Mouse (Mus musculus) heart, embryonic 10.5 days (tissue): ENCODE results near the gene Rhbg. TPM values are rescaled to one million over a fixed set of nuclear protein-coding genes. Genes with fewer than 3 reads are reported as not detected.
A peak's percentile ranks its signal among the peaks of the same experiment; 100 is the strongest.

Source experiments
- DNase-seq: peaks from one replicate; pipeline ENCODE4 v3.0.0-alpha.2; 2017; ENCODE audit warnings: low spot score
- H3K27ac ChIP-seq: fragments of 300-500 bp; sonication (generic); 2 replicates; pipeline ENCODE4 v1.5.1; 2016; ENCODE audit warnings: mild to moderate bottlenecking
- H3K27me3 ChIP-seq: fragments of 300-500 bp; sonication (generic); 2 replicates; pipeline ENCODE4 v1.6.1; 2016; ENCODE audit warnings: mild to moderate bottlenecking; ENCODE audit not compliant: poor library complexity, insufficient read depth, severe bottlenecking
- H3K36me3 ChIP-seq: fragments of 300-500 bp; sonication (generic); 2 replicates; pipeline ENCODE4 v1.6.1; 2016; ENCODE audit warnings: mild to moderate bottlenecking, moderate library complexity
- H3K4me1 ChIP-seq: fragments of 300-500 bp; sonication (generic); 2 replicates; pipeline ENCODE4 v1.6.1; 2016; ENCODE audit warnings: mild to moderate bottlenecking
- H3K4me3 ChIP-seq: fragments of 300-500 bp; sonication (generic); 2 replicates; pipeline ENCODE4 v1.5.1; 2016; ENCODE audit warnings: mild to moderate bottlenecking, moderate library complexity
- H3K9me3 ChIP-seq: fragments of 300-500 bp; sonication (generic); 2 replicates; pipeline ENCODE4 v1.6.1; 2016; ENCODE audit warnings: mild to moderate bottlenecking, moderate library complexity
- WGBS: fragments of 180-500 bp; shearing (Covaris S2); methylation state at CpG from one replicate; pipeline ENCODE4 v1.1.7; 2016; 5-methylcytosine and 5-hydroxymethylcytosine counted together
- polyA plus RNA-seq: library from polyadenylated mRNA; unstranded; fragments of >200 nt; fragmentation: Nextera tagmentation; extraction: Ambion mirVana; gene quantifications from 2 replicates; pipeline ENCODE4 v1.2.1, GENCODE M21; 2016

Gene Rhbg
- polyA plus RNA-seq, 1 experiment from 2014 or later, result 8.2 TPM

- DNase-seq, result no peak
- no peaks in the 10 kb centered on the region; the same call in 1 of the 2 replicates for H3K4me1 ChIP-seq
- no peaks in the 10 kb centered on the region for H3K9me3 ChIP-seq
- 3% methylated on average over 15 of the region's 15 CpGs for WGBS
- H3K27me3 ChIP-seq, result peaks cover 100% of the 10 kb centered on the region
- no peak overlapping the region for H3K27ac ChIP-seq
- no peak overlapping the region for H3K4me3 ChIP-seq
- no peaks in the 10 kb centered on the region for H3K36me3 ChIP-seq
Observed at GRCm38 (mm10) chr3:88207451-88208100, 46.9 kb downstream of the Rhbg start.

- no peak overlapping the region for H3K27ac ChIP-seq
Observed at GRCm38 (mm10) chr3:88206901-88207371, 47.6 kb downstream of the Rhbg start.

GRCm38 (mm10) chr3:88206500-88206899, 48.0 kb downstream of the Rhbg start:
- no peak for DNase-seq
- no peak overlapping the region for H3K4me3 ChIP-seq
- H3K36me3 ChIP-seq, result no peaks in the 10 kb centered on the region
- 5% methylated on average over 3 of the region's 3 CpGs for WGBS
- no peaks in the 10 kb centered on the region for H3K9me3 ChIP-seq
- H3K27ac ChIP-seq, result no peak overlapping the region
- H3K27me3 ChIP-seq, result peaks cover 100% of the 10 kb centered on the region
- no peaks in the 10 kb centered on the region; the same call in 1 of the 2 replicates for H3K4me1 ChIP-seq

More at GRCm38 (mm10) chr3:88206901-88207371, 47.6 kb downstream of the Rhbg start:
- WGBS, result 1% methylated on average over 14 of the region's 14 CpGs
- Histone ChIP-seq H3K9me3 (no peaks in the 10 kb centered on the region), H3K27me3 (peaks cover 100% of the 10 kb centered on the region), H3K4me3 (no peak overlapping the region), H3K4me1 (no peaks in the 10 kb centered on the region; the same call in 1 of the 2 replicates), H3K36me3 (no peaks in the 10 kb centered on the region)
- no peak for DNase-seq

GRCm38 (mm10) chr3:88205563-88206491, 48.7 kb downstream of the Rhbg start:
- H3K36me3 ChIP-seq, result no peaks in the 10 kb centered on the region
- peaks cover 100% of the 10 kb centered on the region for H3K27me3 ChIP-seq
- H3K9me3 ChIP-seq, result no peaks in the 10 kb centered on the region
- peaks cover 3% of the 10 kb centered on the region for H3K4me1 ChIP-seq
- H3K27ac ChIP-seq, result no peak overlapping the region
- H3K4me3 ChIP-seq, result no peak overlapping the region
- DNase-seq, result no peak
- WGBS, result 6% methylated on average over 8 of the region's 8 CpGs

GRCm38 (mm10) chr3:88205176-88205562, 49.3 kb downstream of the Rhbg start:
- Histone ChIP-seq H3K4me3 (no peak overlapping the region), H3K27ac (no peak overlapping the region), H3K36me3 (no peaks in the 10 kb centered on the region), H3K27me3 (peaks cover 100% of the 10 kb centered on the region), H3K4me1 (peaks cover 9% of the 10 kb centered on the region), H3K9me3 (no peaks in the 10 kb centered on the region)
- no peak for DNase-seq
- WGBS, result 9% methylated on average over 4 of the region's 4 CpGs

- H3K27ac ChIP-seq, result no peak overlapping the region
- H3K4me1 ChIP-seq, result peaks cover 9% of the 10 kb centered on the region
- H3K27me3 ChIP-seq, result peaks cover 100% of the 10 kb centered on the region
- no peak overlapping the region for H3K4me3 ChIP-seq
- WGBS, result 22% methylated on average over 1 of the region's 1 CpGs
- H3K9me3 ChIP-seq, result no peaks in the 10 kb centered on the region
- no peaks in the 10 kb centered on the region for H3K36me3 ChIP-seq
- DNase-seq, result no peak
Observed at GRCm38 (mm10) chr3:88204751-88205150, 49.8 kb downstream of the Rhbg start.

GRCm38 (mm10) chr3:88203999-88204700, 50.4 kb downstream of the Rhbg start:
- Histone ChIP-seq H3K9me3 (no peaks in the 10 kb centered on the region), H3K27me3 (peaks cover 100% of the 10 kb centered on the region), H3K4me3 (no peak overlapping the region), H3K27ac (no peak overlapping the region), H3K4me1 (peaks cover 9% of the 10 kb centered on the region), H3K36me3 (no peaks in the 10 kb centered on the region)
- WGBS, result 3% methylated on average over 7 of the region's 7 CpGs
- DNase-seq, result no peak

- WGBS, result 21% methylated on average over 5 of the region's 5 CpGs
- H3K4me3 ChIP-seq, result no peak overlapping the region
- H3K4me1 ChIP-seq, result peaks cover 9% of the 10 kb centered on the region
- no peaks in the 10 kb centered on the region for H3K9me3 ChIP-seq
- no peak for DNase-seq
- H3K27me3 ChIP-seq, result peaks cover 100% of the 10 kb centered on the region
- H3K27ac ChIP-seq, result no peak overlapping the region
- H3K36me3 ChIP-seq, result no peaks in the 10 kb centered on the region
Observed at GRCm38 (mm10) chr3:88203456-88203855, 51.1 kb downstream of the Rhbg start.

- no peak for DNase-seq
- WGBS, result 6% methylated on average over 6 of the region's 6 CpGs
- Histone ChIP-seq H3K4me1 (peaks cover 9% of the 10 kb centered on the region), H3K27me3 (peaks cover 100% of the 10 kb centered on the region), H3K36me3 (no peaks in the 10 kb centered on the region), H3K27ac (no peak overlapping the region), H3K9me3 (no peaks in the 10 kb centered on the region), H3K4me3 (no peak overlapping the region)
Observed at GRCm38 (mm10) chr3:88202986-88203385, 51.5 kb downstream of the Rhbg start.

GRCm38 (mm10) chr3:88201640-88202039, 52.9 kb downstream of the Rhbg start:
- peaks cover 100% of the 10 kb centered on the region for H3K27me3 ChIP-seq
- H3K9me3 ChIP-seq, result no peaks in the 10 kb centered on the region
- no peak overlapping the region for H3K27ac ChIP-seq
- DNase-seq, result no peak
- H3K4me3 ChIP-seq, result no peak overlapping the region
- H3K4me1 ChIP-seq, result peaks cover 9% of the 10 kb centered on the region
- H3K36me3 ChIP-seq, result no peaks in the 10 kb centered on the region
- WGBS, result 17% methylated on average over 5 of the region's 5 CpGs

GRCm38 (mm10) chr3:88200972-88201330, 53.6 kb downstream of the Rhbg start:
- Histone ChIP-seq H3K27me3 (peaks cover 100% of the 10 kb centered on the region), H3K27ac (no peak overlapping the region), H3K36me3 (no peaks in the 10 kb centered on the region), H3K4me3 (peak overlapping the region; percentile 48), H3K4me1 (peaks cover 9% of the 10 kb centered on the region), H3K9me3 (no peaks in the 10 kb centered on the region)
- no peak for DNase-seq
- under 1% methylated on average over 37 of the region's 37 CpGs for WGBS

GRCm38 (mm10) chr3:88200161-88200971, 54.1 kb downstream of the Rhbg start:
- Histone ChIP-seq H3K27ac (no peak overlapping the region), H3K4me3 (peak overlapping the region; percentile 48), H3K27me3 (peaks cover 100% of the 10 kb centered on the region), H3K36me3 (no peaks in the 10 kb centered on the region), H3K4me1 (peaks cover 9% of the 10 kb centered on the region), H3K9me3 (no peaks in the 10 kb centered on the region)
- under 1% methylated on average over 61 of the region's 61 CpGs for WGBS
- DNase-seq, result no peak
